Mouse (Mus musculus) liver, embryonic 14.5 days (tissue): ENCODE measurements around the gene Depdc1b. TPM values are rescaled to one million over a fixed set of nuclear protein-coding genes. Genes with fewer than 3 reads are reported as not detected.

Experiments
- ATAC-seq: fragments of 200-750 bp; cut with Nextera tagmentation; 2 replicates; pipeline ENCODE4 v1.8.0; 2017; ENCODE audit warnings: moderate number of reproducible peaks, mild to moderate bottlenecking, moderate library complexity; ENCODE audit not compliant: insufficient read depth
- DNase-seq, 3 experiments: peaks; one replicate each; pipeline ENCODE4 v3.0.0-alpha.2; 2012 to 2013; ENCODE audit warnings: low read depth in 3 of 3, low spot score in 3 of 3
- H3K27ac ChIP-seq: fragments of 300-500 bp; sonication (generic); 2 replicates; pipeline ENCODE4 v1.5.1; 2014; ENCODE audit warnings: moderate library complexity, mild to moderate bottlenecking, control low read depth, inconsistent platforms
- H3K27me3 ChIP-seq: fragments of 300-500 bp; sonication (generic); 2 replicates; pipeline ENCODE4 v1.6.1; 2014; ENCODE audit warnings: mild to moderate bottlenecking, low read length, moderate library complexity; ENCODE audit not compliant: control insufficient read depth, insufficient read depth
- H3K36me3 ChIP-seq: fragments of 300-500 bp; sonication (generic); replicated peaks from 2 replicates; pipeline ENCODE4 v1.6.1; 2014; ENCODE audit warnings: low read depth; ENCODE audit not compliant: control insufficient read depth, insufficient read depth
- H3K4me1 ChIP-seq, 2 experiments: fragments of 200-500 bp in 1 of 2; fragments of 300-500 bp in 1 of 2; sonication (generic) in 1 of 2; replicated peaks; 2 replicates each; pipeline ENCODE4 v1.6.1; 2012 to 2014; ENCODE audit warnings: antibody characterized with exemption in 1 of 2, inconsistent platforms in 1 of 2, low read length in 1 of 2; ENCODE audit not compliant: control insufficient read depth in 2 of 2, insufficient read depth in 2 of 2
- H3K4me2 ChIP-seq: fragments of 300-500 bp; sonication (generic); 2 replicates; pipeline ENCODE4 v1.6.1; 2014; ENCODE audit warnings: low read depth, mild to moderate bottlenecking, control low read depth, moderate library complexity
- H3K4me3 ChIP-seq, 2 experiments: fragments of 200-500 bp in 1 of 2; fragments of 300-500 bp in 1 of 2; sonication (generic) in 1 of 2; 2 replicates each; pipeline ENCODE4 v1.5.1; 2012 to 2014; ENCODE audit warnings: low read depth in 2 of 2, low read length in 2 of 2, mild to moderate bottlenecking in 2 of 2, control low read depth in 1 of 2, inconsistent platforms in 1 of 2, moderate library complexity in 1 of 2; ENCODE audit not compliant: insufficient read depth in 1 of 2
- H3K9ac ChIP-seq: fragments of 300-500 bp; sonication (generic); replicated peaks from 2 replicates; pipeline ENCODE4 v1.6.1; 2014; ENCODE audit warnings: mild to moderate bottlenecking, control low read depth, moderate library complexity
- H3K9me3 ChIP-seq: fragments of 300-500 bp; sonication (generic); 2 replicates; pipeline ENCODE4 v1.6.1; 2016; ENCODE audit warnings: low read length, mixed read lengths; ENCODE audit not compliant: control insufficient read depth
- CTCF ChIP-seq: IDR thresholded peaks from 2 replicates; pipeline ENCODE4 v1.5.1; 2016; ENCODE audit warnings: antibody characterized with exemption, low read depth, control low read depth
- EP300 ChIP-seq: IDR thresholded peaks from 2 replicates; pipeline ENCODE4 v1.6.1; 2016; ENCODE audit warnings: antibody characterized with exemption, low read depth
- WGBS: fragments of 180-500 bp; shearing (Covaris S2); extraction: QIAGEN DNeasy Blood & Tissue Kit; methylation state at CpG from one replicate; pipeline ENCODE4 v1.1.7; 2014; ENCODE audit not compliant: insufficient replicate concordance; 5-methylcytosine and 5-hydroxymethylcytosine counted together
- polyA plus RNA-seq, 2 experiments: library from polyadenylated mRNA; depleted of rRNA in 1 of 2; stranded (reverse) in 1 of 2; unstranded in 1 of 2; fragments of >200 nt; fragmentation: Nextera tagmentation in 1 of 2; extraction: Ambion mirVana in 1 of 2; gene quantifications; 2 replicates each; pipeline versions ENCODE4 v1.2.1 to v1.2.3; 2012 to 2014

The Depdc1b gene
- polyA plus RNA-seq, 2 experiments = 9.5 to 11.0 TPM

DNA sequence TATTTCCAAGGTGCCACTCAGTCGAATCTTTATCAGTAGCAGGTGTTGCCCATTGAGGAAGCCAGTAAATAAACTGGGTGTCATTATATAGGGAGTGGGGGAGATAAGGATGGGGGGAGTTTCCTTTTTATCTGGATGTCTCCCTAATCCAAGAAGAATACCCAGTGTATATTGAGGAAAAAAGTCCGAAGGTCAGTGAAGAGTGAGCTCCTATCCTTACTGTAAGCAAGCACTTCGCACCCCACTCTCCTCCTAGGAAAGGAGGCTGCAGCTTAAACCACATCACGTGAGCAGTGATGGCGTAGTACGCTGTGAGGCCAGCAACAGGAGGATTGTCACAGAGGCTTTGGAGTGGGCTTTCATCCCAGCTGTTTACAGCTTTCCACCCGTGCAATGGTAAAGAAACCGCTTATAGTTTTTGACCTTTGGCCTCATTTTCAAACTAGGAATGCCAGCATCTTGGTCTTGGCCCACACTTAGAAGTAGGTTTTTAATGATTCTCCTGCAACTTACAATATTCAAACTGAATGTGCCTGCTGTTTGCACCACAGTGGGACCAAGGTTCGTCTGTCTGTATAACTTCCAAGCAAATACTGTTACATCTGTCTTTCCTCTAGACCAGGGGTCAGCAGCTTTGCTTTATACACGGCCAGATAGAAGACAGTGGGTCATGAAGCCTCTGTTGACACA, 23.9 kb downstream of the Depdc1b start:
- H3K27me3 ChIP-seq = no peaks in the 10 kb centered on the region
- H3K4me2 ChIP-seq = no peak overlapping the region
- H3K4me3 ChIP-seq = no peak overlapping the region
- H3K27ac ChIP-seq = no peak overlapping the region
- TF ChIP-seq EP300 (no peak), CTCF (no peak)
- no peaks in the 10 kb centered on the region for H3K9me3 ChIP-seq
- DNase-seq (no peak), ATAC-seq (no peak)
- 0 out of 4 replicates have a peak, but pooled peaks cover 0 to 2% of the 10 kb centered on the region in 2 experiments for H3K4me1 ChIP-seq
- WGBS = 71% methylated on average over 10 of the region's 10 CpGs
- H3K36me3 ChIP-seq = no peaks in the 10 kb centered on the region
- no peak overlapping the region for H3K9ac ChIP-seq

DNA sequence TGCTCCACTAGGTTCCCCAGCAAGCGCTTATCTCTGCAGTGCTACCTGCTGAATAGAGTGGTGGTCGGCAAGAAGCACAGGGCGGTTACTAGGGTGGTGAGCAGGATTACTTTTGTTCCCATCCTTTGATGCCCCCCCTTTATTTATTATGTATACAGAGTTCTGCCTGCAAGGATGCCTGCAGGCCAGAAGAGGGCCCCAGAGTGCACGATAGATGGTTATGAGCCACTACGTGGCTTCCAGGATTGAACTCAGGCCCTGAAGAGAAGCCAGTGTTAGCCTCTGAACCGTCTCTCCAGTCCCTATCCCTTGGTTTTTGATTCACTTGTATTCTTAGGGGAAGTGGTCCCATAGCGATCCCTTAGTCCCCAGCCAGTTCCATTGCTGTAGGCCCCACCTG, 25.5 kb downstream of the Depdc1b start:
- Histone ChIP-seq H3K4me2 (no peak overlapping the region), H3K9ac (no peak overlapping the region), H3K36me3 (no peaks in the 10 kb centered on the region), H3K4me3 (no peak overlapping the region), H3K27ac (no peak overlapping the region), H3K27me3 (no peaks in the 10 kb centered on the region), H3K4me1 (no peaks in the 10 kb centered on the region), H3K9me3 (no peaks in the 10 kb centered on the region)
- TF ChIP-seq CTCF = peak; percentile 55
- TF ChIP-seq EP300 = no peak
- ATAC-seq (peak; percentile 15; the same call in 1 of the 2 replicates), DNase-seq (no peak)
- WGBS = 63% methylated on average over 7 of the region's 7 CpGs

DNA sequence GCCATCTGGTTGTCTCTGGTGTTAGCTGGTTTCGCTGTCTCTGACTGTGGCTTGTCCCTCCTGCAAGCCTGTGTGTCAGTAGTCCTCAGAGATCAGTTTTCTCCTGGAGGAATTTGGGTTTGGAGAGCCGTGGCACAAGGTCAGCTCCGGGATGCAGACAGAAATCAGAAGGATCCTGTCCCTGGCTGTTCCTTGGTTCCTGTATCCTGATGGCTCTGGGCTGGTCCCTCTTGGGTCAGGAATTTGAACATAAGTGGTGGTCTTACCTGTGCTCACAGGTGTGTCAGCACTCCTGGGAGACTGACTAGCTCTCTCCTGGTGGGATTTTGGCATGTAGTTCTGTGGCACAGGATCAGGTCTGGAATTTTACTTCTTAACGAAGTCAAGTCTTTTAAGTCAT, 29.6 kb downstream of the Depdc1b start:
- no peaks in the 10 kb centered on the region for H3K36me3 ChIP-seq
- H3K9me3 ChIP-seq = no peaks in the 10 kb centered on the region
- no peak overlapping the region for H3K9ac ChIP-seq
- H3K27me3 ChIP-seq = no peaks in the 10 kb centered on the region
- TF ChIP-seq EP300 = no peak
- TF ChIP-seq CTCF = no peak
- no peak overlapping the region for H3K27ac ChIP-seq
- no peak for ATAC-seq
- H3K4me1 ChIP-seq = no peaks in the 10 kb centered on the region
- H3K4me2 ChIP-seq = no peak overlapping the region
- WGBS = 73% methylated on average over 4 of the region's 4 CpGs
- DNase-seq = no peak
- no peak overlapping the region for H3K4me3 ChIP-seq

DNA sequence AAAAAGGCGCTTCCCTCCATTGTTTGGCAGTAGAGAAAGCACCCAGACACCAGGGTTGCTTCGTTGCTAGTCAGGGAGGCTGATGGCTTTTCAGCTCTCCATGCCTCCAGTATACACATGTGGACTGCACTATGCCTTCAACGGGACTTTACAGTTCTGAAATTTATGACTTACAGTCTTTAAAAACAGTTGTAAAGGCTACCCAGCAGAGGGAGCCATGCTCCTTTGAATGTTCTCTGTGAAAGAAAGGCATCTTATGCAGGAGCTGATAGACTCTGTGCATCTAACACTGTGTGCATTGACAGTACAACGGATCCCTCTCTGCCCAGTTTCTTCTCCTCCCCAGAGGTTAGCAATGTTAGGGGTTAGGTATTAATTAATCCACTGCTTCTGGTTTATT, 30.9 kb downstream of the Depdc1b start:
- H3K27me3 ChIP-seq = no peaks in the 10 kb centered on the region
- peak; percentile 47; the same call in 1 of the 2 replicates for TF ChIP-seq CTCF
- TF ChIP-seq EP300 = no peak
- no peak for ATAC-seq

DNA sequence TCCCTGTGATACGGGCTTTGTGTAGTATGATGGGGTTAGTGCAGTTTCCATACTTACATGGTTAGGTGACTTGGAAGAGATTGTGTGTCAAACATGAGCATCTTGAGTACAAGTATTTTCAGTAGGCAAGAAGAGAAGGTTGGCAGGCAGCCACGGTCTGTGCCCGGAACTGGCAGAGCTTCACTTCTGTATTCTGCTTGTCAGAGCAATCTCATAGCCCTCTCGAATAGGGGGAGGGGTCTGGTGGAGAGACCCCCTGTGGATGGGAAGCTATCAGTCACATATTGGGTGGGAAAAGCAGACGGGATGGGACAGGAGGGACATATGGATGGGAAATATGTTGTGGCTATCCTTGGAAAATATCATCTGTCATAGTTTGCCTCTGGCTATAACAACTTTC, 33.5 kb downstream of the Depdc1b start:
- Histone ChIP-seq H3K4me3 (no peak overlapping the region), H3K27me3 (no peaks in the 10 kb centered on the region), H3K4me2 (no peak overlapping the region), H3K9ac (no peak overlapping the region), H3K36me3 (no peaks in the 10 kb centered on the region), H3K4me1 (no peaks in the 10 kb centered on the region), H3K27ac (no peak overlapping the region), H3K9me3 (no peaks in the 10 kb centered on the region)
- ATAC-seq (no peak), DNase-seq (no peak)
- no peak for TF ChIP-seq CTCF
- no peak for TF ChIP-seq EP300
- 76% methylated on average over 5 of the region's 5 CpGs for WGBS

More for the DNA sequence above, 30.9 kb downstream of the Depdc1b start:
- Histone ChIP-seq H3K36me3 (no peaks in the 10 kb centered on the region), H3K27ac (no peak overlapping the region), H3K4me3 (no peak overlapping the region), H3K9ac (no peak overlapping the region), H3K4me2 (no peak overlapping the region), H3K9me3 (no peaks in the 10 kb centered on the region), H3K4me1 (no peaks in the 10 kb centered on the region)
- peak in 2 of 3 experiments; percentile 5 to 14 for DNase-seq
- WGBS = 50% methylated on average over 4 of the region's 4 CpGs
